11 mouse cellular contexts compared by ENCODE assay signal in genomic region chr9:96963443-96964215, GRCm38 (mm10). TPM values are rescaled to one million over a fixed set of nuclear protein-coding genes. Genes with fewer than 3 reads are reported as not detected.
DNase-seq lines count a peak whose midpoint lies in the region; ATAC-seq lines count a peak whose summit lies in the region.
"Had no signal": no experiment of that assay in that cellular context is flagged by ENCODE, and none has a peak within 500 bp of the region (broad histone marks: within the 10 kb centered on the region; RNA-seq: fewer than 3 reads in every experiment).

No protein-coding gene starts in this region.

- no peak overlapping the region for H3K4me2 ChIP-seq in kidney, embryonic 14.5 days (replicated peaks; ENCODE audit: low read depth, low read length)
- H3K4me2 ChIP-seq in limb, embryonic 11.5 days (ENCODE audit: low read depth, severe bottlenecking), result no peak overlapping the region
- H3K4me2 ChIP-seq: liver, embryonic 15.5 days had no signal

- no peaks in the 10 kb centered on the region for H3K36me3 ChIP-seq in kidney, embryonic 14.5 days (ENCODE audit: control insufficient read depth, insufficient read depth, low read length)
- peaks cover 45% of the 10 kb centered on the region for H3K36me3 ChIP-seq in embryonic facial prominence, embryonic 10.5 days (replicated peaks)
- H3K36me3 ChIP-seq in limb, embryonic 11.5 days (ENCODE audit: control insufficient read depth, insufficient read depth, low read length), result no peaks in the 10 kb centered on the region
- H3K36me3 ChIP-seq: liver, embryonic 15.5 days had no signal

- no peaks in the 10 kb centered on the region for H3K27me3 ChIP-seq in kidney, embryonic 14.5 days (ENCODE audit: control insufficient read depth, insufficient read depth, low read length)
- H3K27me3 ChIP-seq in embryonic facial prominence, embryonic 10.5 days (replicated peaks; ENCODE audit: low read depth, poor library complexity, severe bottlenecking), result no peaks in the 10 kb centered on the region
- H3K27me3 ChIP-seq in limb, embryonic 11.5 days (ENCODE audit: control insufficient read depth, insufficient read depth, low read length), result no peaks in the 10 kb centered on the region

- no peak overlapping the region; the same call in 1 of the 2 replicates for H3K27ac ChIP-seq in kidney, embryonic 14.5 days (ENCODE audit: low read depth, low read length)
- peak overlapping the region; percentile 63 for H3K27ac ChIP-seq in embryonic facial prominence, embryonic 10.5 days (replicated peaks)
- H3K27ac ChIP-seq in limb, embryonic 11.5 days (replicated peaks; ENCODE audit: low read depth, low read length), result peak overlapping the region; percentile 96
- H3K27ac ChIP-seq: layer of hippocampus, adult 2 months; liver, embryonic 15.5 days had no signal

- no peak for ATAC-seq in cerebellum, adult (ENCODE audit: insufficient number of reproducible peaks, low FRiP score, low TSS enrichment)
- ATAC-seq in kidney, embryonic 14.5 days (ENCODE audit: low FRiP score, low TSS enrichment), result no peak; the same call in 1 of the 2 replicates
- ATAC-seq in limb, embryonic 11.5 days (ENCODE audit: insufficient number of reproducible peaks, low FRiP score, low TSS enrichment, low read depth), result no peak

- H3K4me3 ChIP-seq in kidney, embryonic 14.5 days (ENCODE audit: low read length), result no peak overlapping the region
- H3K4me3 ChIP-seq in embryonic facial prominence, embryonic 10.5 days, result no peak overlapping the region
- no peak overlapping the region for H3K4me3 ChIP-seq in limb, embryonic 11.5 days (ENCODE audit: low read depth, low read length)
- H3K4me3 ChIP-seq: layer of hippocampus, adult 2 months; liver, embryonic 15.5 days had no signal

- no peaks in the 10 kb centered on the region for H3K9me3 ChIP-seq in kidney, embryonic 14.5 days (ENCODE audit: control insufficient read depth, low read length)
- H3K9me3 ChIP-seq in embryonic facial prominence, embryonic 10.5 days, result 0 out of 2 replicates have a peak, but pooled peaks cover 6% of the 10 kb centered on the region
- H3K9me3 ChIP-seq in limb, embryonic 11.5 days (ENCODE audit: control insufficient read depth, low read length), result no peaks in the 10 kb centered on the region
- H3K9me3 ChIP-seq: liver, embryonic 15.5 days had no signal

- WGBS in kidney, embryonic 14.5 days, result 42% methylated on average over 13 of the region's 13 CpGs
- WGBS in embryonic facial prominence, embryonic 10.5 days, result 70% methylated on average over 13 of the region's 13 CpGs
- 60% methylated on average over 13 of the region's 13 CpGs for WGBS in limb, embryonic 11.5 days

- H3K4me1 ChIP-seq in kidney, embryonic 14.5 days (ENCODE audit: control insufficient read depth, insufficient read depth, low read length), result peaks cover 43% of the 10 kb centered on the region
- peaks cover 45% of the 10 kb centered on the region for H3K4me1 ChIP-seq in embryonic facial prominence, embryonic 10.5 days
- peaks cover 27% of the 10 kb centered on the region for H3K4me1 ChIP-seq in limb, embryonic 11.5 days (ENCODE audit: control insufficient read depth, insufficient read depth, low read length)

- peak; percentile 61 to 74 for DNase-seq in cerebellum, postnatal 14 days
- DNase-seq in kidney, adult 11 months, result peak; percentile 77
- no peak for DNase-seq in embryonic facial prominence, embryonic 10.5 days (ENCODE audit: low spot score)
- no peak for DNase-seq in limb, embryonic 11.5 days (ENCODE audit: low spot score)
- no peak for DNase-seq in adipocyte (ENCODE audit: low spot score)
- DNase-seq in thymus, adult 18-20 months, result no peak
- DNase-seq: right cerebral cortex, postnatal 25 days had no signal

- H3K9ac ChIP-seq in kidney, embryonic 14.5 days (ENCODE audit: low read depth, low read length), result no peak overlapping the region
- no peak overlapping the region for H3K9ac ChIP-seq in limb, embryonic 11.5 days (ENCODE audit: low read length)
- H3K9ac ChIP-seq: liver, embryonic 15.5 days had no signal

RNA-seq across cellular contexts. Expression of gene Spsb4, which starts 55.0 kb away (rescaled TPM):
- 42.0 and 55.6 TPM in 2 replicates for polyA plus RNA-seq in kidney, embryonic 14.5 days (2014; fragmentation: Nextera tagmentation; extraction: Ambion mirVana)
- 102 and 123 TPM in 2 replicates for polyA plus RNA-seq in embryonic facial prominence, embryonic 10.5 days (2016; fragmentation: Nextera tagmentation; extraction: Ambion mirVana)
- 44.5 and 45.8 TPM in 2 replicates for polyA plus RNA-seq in limb, embryonic 11.5 days (2014; fragmentation: Nextera tagmentation; extraction: Ambion mirVana)

Comparison
In these comparisons a context has a peak if more than half of its experiments do, and no peak if none do; other contexts are left out.
1. DNase-seq: peak in cerebellum, postnatal 14 days (2 of 2) and kidney, adult 11 months (single experiment); none in embryonic facial prominence, embryonic 10.5 days (single experiment), limb, embryonic 11.5 days (single experiment), adipocyte (single experiment) and thymus, adult 18-20 months (0 of 2).